Mouse (Mus musculus): Measurements from ENCODE around the gene Uba5. TPM values are rescaled to one million over a fixed set of nuclear protein-coding genes. Genes with fewer than 3 reads are reported as not detected.

Gene Uba5
- polyA plus RNA-seq, 1 experiment = 19.1 TPM

GRCm38 (mm10) chr9:104088555-104088954 is 25.6 kb upstream of the Uba5 start:
- WGBS = 84% methylated on average over 8 of the region's 8 CpGs
- DNase-seq = no peak
- no peak overlapping the region for H3K4me3 ChIP-seq (ENCODE audit: control insufficient read depth, insufficient read depth, low read length)
- TF ChIP-seq CTCF (IDR thresholded peaks at IDR 0.05; ENCODE audit: borderline replicate concordance, control insufficient read depth, extremely low read depth, insufficient read depth, low read length, poor library complexity) = no peak
- no peak for TF ChIP-seq POLR2A (IDR thresholded peaks at IDR 0.05; ENCODE audit: control insufficient read depth, extremely low read depth, insufficient read depth, low read length, poor library complexity)
- no peak overlapping the region for H3K27ac ChIP-seq (ENCODE audit: control insufficient read depth, insufficient read depth, low read length)
- H3K4me1 ChIP-seq (replicated peaks; ENCODE audit: control insufficient read depth, insufficient read depth, low read length) = no peaks in the 10 kb centered on the region
- no peaks in the 10 kb centered on the region for H3K27me3 ChIP-seq (ENCODE audit: control insufficient read depth, insufficient read depth, low read length)
- no peaks in the 10 kb centered on the region for H3K36me3 ChIP-seq (ENCODE audit: control insufficient read depth, insufficient read depth, low read length)

- no peak overlapping the region for H3K27ac ChIP-seq (ENCODE audit: control insufficient read depth, insufficient read depth, low read length)
- no peaks in the 10 kb centered on the region for H3K27me3 ChIP-seq (ENCODE audit: control insufficient read depth, insufficient read depth, low read length)
- H3K4me3 ChIP-seq (ENCODE audit: control insufficient read depth, insufficient read depth, low read length) = no peak overlapping the region
- H3K36me3 ChIP-seq (ENCODE audit: control insufficient read depth, insufficient read depth, low read length) = no peaks in the 10 kb centered on the region
- TF ChIP-seq POLR2A (IDR thresholded peaks at IDR 0.05; ENCODE audit: control insufficient read depth, extremely low read depth, insufficient read depth, low read length, poor library complexity) = no peak
- no peak for TF ChIP-seq CTCF (IDR thresholded peaks at IDR 0.05; ENCODE audit: borderline replicate concordance, control insufficient read depth, extremely low read depth, insufficient read depth, low read length, poor library complexity)
- 91% methylated on average over 4 of the region's 4 CpGs for WGBS
- no peaks in the 10 kb centered on the region for H3K4me1 ChIP-seq (replicated peaks; ENCODE audit: control insufficient read depth, insufficient read depth, low read length)
- no peak for DNase-seq
These were observed 22.9 kb upstream of the Uba5 start for GRCm38 (mm10) chr9:104085730-104086429.

- H3K27me3 ChIP-seq (ENCODE audit: control insufficient read depth, insufficient read depth, low read length) = no peaks in the 10 kb centered on the region
- 92% methylated on average over 3 of the region's 3 CpGs for WGBS
- no peak for DNase-seq
- no peaks in the 10 kb centered on the region for H3K36me3 ChIP-seq (ENCODE audit: control insufficient read depth, insufficient read depth, low read length)
- H3K4me1 ChIP-seq (replicated peaks; ENCODE audit: control insufficient read depth, insufficient read depth, low read length) = no peaks in the 10 kb centered on the region
- H3K27ac ChIP-seq (ENCODE audit: control insufficient read depth, insufficient read depth, low read length) = no peak overlapping the region
- TF ChIP-seq CTCF (IDR thresholded peaks at IDR 0.05; ENCODE audit: borderline replicate concordance, control insufficient read depth, extremely low read depth, insufficient read depth, low read length, poor library complexity) (no peak), POLR2A (IDR thresholded peaks at IDR 0.05; ENCODE audit: control insufficient read depth, extremely low read depth, insufficient read depth, low read length, poor library complexity) (no peak)
- no peak overlapping the region for H3K4me3 ChIP-seq (ENCODE audit: control insufficient read depth, insufficient read depth, low read length)
These were observed 17.1 kb upstream of the Uba5 start for GRCm38 (mm10) chr9:104080038-104080437.

- 44% methylated on average over 5 of the region's 5 CpGs for WGBS
- H3K36me3 ChIP-seq (ENCODE audit: control insufficient read depth, insufficient read depth, low read length) = no peaks in the 10 kb centered on the region
- H3K27me3 ChIP-seq (ENCODE audit: control insufficient read depth, insufficient read depth, low read length) = no peaks in the 10 kb centered on the region
- H3K27ac ChIP-seq (ENCODE audit: control insufficient read depth, insufficient read depth, low read length) = no peak overlapping the region
- no peaks in the 10 kb centered on the region for H3K4me1 ChIP-seq (replicated peaks; ENCODE audit: control insufficient read depth, insufficient read depth, low read length)
- no peak overlapping the region for H3K4me3 ChIP-seq (ENCODE audit: control insufficient read depth, insufficient read depth, low read length)
- TF ChIP-seq CTCF (IDR thresholded peaks at IDR 0.05; ENCODE audit: borderline replicate concordance, control insufficient read depth, extremely low read depth, insufficient read depth, low read length, poor library complexity) (0 out of 2 replicates have a peak, but pooled peaks have one; percentile 40), POLR2A (IDR thresholded peaks at IDR 0.05; ENCODE audit: control insufficient read depth, extremely low read depth, insufficient read depth, low read length, poor library complexity) (no peak)
- peak; percentile 66 for DNase-seq
These were observed 16.4 kb upstream of the Uba5 start for GRCm38 (mm10) chr9:104079379-104079778.

- WGBS = 97% methylated on average over 1 of the region's 1 CpGs
- Histone ChIP-seq H3K27ac (ENCODE audit: control insufficient read depth, insufficient read depth, low read length) (no peak overlapping the region), H3K36me3 (ENCODE audit: control insufficient read depth, insufficient read depth, low read length) (no peaks in the 10 kb centered on the region), H3K4me1 (replicated peaks; ENCODE audit: control insufficient read depth, insufficient read depth, low read length) (no peaks in the 10 kb centered on the region), H3K27me3 (ENCODE audit: control insufficient read depth, insufficient read depth, low read length) (no peaks in the 10 kb centered on the region), H3K4me3 (ENCODE audit: control insufficient read depth, insufficient read depth, low read length) (no peak overlapping the region)
- DNase-seq = no peak
- no peak for TF ChIP-seq CTCF (IDR thresholded peaks at IDR 0.05; ENCODE audit: borderline replicate concordance, control insufficient read depth, extremely low read depth, insufficient read depth, low read length, poor library complexity)
- no peak for TF ChIP-seq POLR2A (IDR thresholded peaks at IDR 0.05; ENCODE audit: control insufficient read depth, extremely low read depth, insufficient read depth, low read length, poor library complexity)
These were observed 15.8 kb upstream of the Uba5 start for GRCm38 (mm10) chr9:104078780-104079179.

GRCm38 (mm10) chr9:104075808-104076207 is 12.9 kb upstream of the Uba5 start:
- Histone ChIP-seq H3K27ac (ENCODE audit: control insufficient read depth, insufficient read depth, low read length) (no peak overlapping the region), H3K4me3 (ENCODE audit: control insufficient read depth, insufficient read depth, low read length) (no peak overlapping the region), H3K4me1 (replicated peaks; ENCODE audit: control insufficient read depth, insufficient read depth, low read length) (no peaks in the 10 kb centered on the region), H3K36me3 (ENCODE audit: control insufficient read depth, insufficient read depth, low read length) (no peaks in the 10 kb centered on the region), H3K27me3 (ENCODE audit: control insufficient read depth, insufficient read depth, low read length) (no peaks in the 10 kb centered on the region)
- WGBS = 86% methylated on average over 2 of the region's 2 CpGs
- DNase-seq = no peak
- TF ChIP-seq CTCF (IDR thresholded peaks at IDR 0.05; ENCODE audit: borderline replicate concordance, control insufficient read depth, extremely low read depth, insufficient read depth, low read length, poor library complexity) = no peak
- TF ChIP-seq POLR2A (IDR thresholded peaks at IDR 0.05; ENCODE audit: control insufficient read depth, extremely low read depth, insufficient read depth, low read length, poor library complexity) = no peak

Measured in thymus, adult 2 months (tissue).